Mouse (Mus musculus) heart, postnatal 0 days (tissue): Measurements from ENCODE around the gene Sugt1. TPM values are rescaled to one million over a fixed set of nuclear protein-coding genes. Genes with fewer than 3 reads are reported as not detected.

Experiments
- ATAC-seq: fragments of 200-750 bp; cut with Nextera tagmentation; 2 replicates; pipeline ENCODE4 v1.8.0; 2017; ENCODE audit warnings: low read depth, moderate number of reproducible peaks, moderate library complexity; ENCODE audit not compliant: insufficient read depth
- DNase-seq: peaks from one replicate; pipeline ENCODE4 v3.0.0-alpha.2; 2016; ENCODE audit warnings: low spot score
- H3K27ac ChIP-seq: fragments of 300-500 bp; sonication (generic); 2 replicates; pipeline ENCODE4 v1.5.1; 2014; ENCODE audit warnings: low read depth, mild to moderate bottlenecking
- H3K27me3 ChIP-seq: fragments of 300-500 bp; sonication (generic); 2 replicates; pipeline ENCODE4 v1.6.1; 2014; ENCODE audit warnings: low read length, mixed read lengths; ENCODE audit not compliant: control insufficient read depth, insufficient read depth
- H3K36me3 ChIP-seq: fragments of 300-500 bp; sonication (generic); replicated peaks from 2 replicates; pipeline ENCODE4 v1.6.1; 2014; ENCODE audit warnings: low read length, mixed read lengths; ENCODE audit not compliant: control insufficient read depth, insufficient read depth
- H3K4me1 ChIP-seq: fragments of 300-500 bp; sonication (generic); 2 replicates; pipeline ENCODE4 v1.6.1; 2014; ENCODE audit warnings: antibody characterized with exemption; ENCODE audit not compliant: control insufficient read depth, insufficient read depth
- H3K4me2 ChIP-seq: fragments of 300-500 bp; sonication (generic); 2 replicates; pipeline ENCODE4 v1.6.1; 2014; ENCODE audit warnings: low read depth, mild to moderate bottlenecking, low read length, moderate library complexity
- H3K4me3 ChIP-seq: fragments of 300-500 bp; sonication (generic); 2 replicates; pipeline ENCODE4 v1.5.1; 2014; ENCODE audit warnings: low read depth, low read length
- H3K9ac ChIP-seq: fragments of 300-500 bp; sonication (generic); replicated peaks from 2 replicates; pipeline ENCODE4 v1.6.1; 2014; ENCODE audit warnings: low read depth, low read length, mixed read lengths
- H3K9me3 ChIP-seq: fragments of 300-500 bp; sonication (generic); replicated peaks from 2 replicates; pipeline ENCODE4 v1.6.1; 2016; ENCODE audit warnings: low read length; ENCODE audit not compliant: control insufficient read depth
- CTCF ChIP-seq: IDR thresholded peaks from 2 replicates; pipeline ENCODE4 v1.5.1; 2016; ENCODE audit warnings: antibody characterized with exemption, control low read depth, low read depth
- EP300 ChIP-seq: IDR thresholded peaks from 2 replicates; pipeline ENCODE4 v1.6.1; 2016; ENCODE audit warnings: antibody characterized with exemption, low read depth
- WGBS: fragments of 180-500 bp; shearing (Covaris S2); extraction: QIAGEN DNeasy Blood & Tissue Kit; methylation state at CpG from one replicate; pipeline ENCODE4 v1.1.7; 2014; 5-methylcytosine and 5-hydroxymethylcytosine counted together
- polyA plus RNA-seq: library from polyadenylated mRNA; unstranded; fragments of >200 nt; fragmentation: Nextera tagmentation; extraction: Ambion mirVana; gene quantifications from 2 replicates; pipeline ENCODE4 v1.2.1, GENCODE M21; 2015
- total RNA-seq: library from RNA; depleted of rRNA; stranded (reverse); fragments of >200 nt; gene quantifications from 2 replicates; pipeline ENCODE4 v1.2.3, GENCODE M21; 2014; ENCODE audit warnings: low replicate concordance

The Sugt1 gene
- total and polyA plus RNA-seq, 2 experiments from 2014 or later = 33.1 to 95.5 TPM

GRCm38 (mm10) chr14:79662001-79662400, 74.5 kb downstream of the Sugt1 start, which contains the start of gene Cnmd:
Cnmd (minus strand) TSS chr14:79662170.
- WGBS = 45% methylated on average over 4 of the region's 4 CpGs
- no peak for DNase-seq
- Histone ChIP-seq H3K9ac (no peak within 1 kb of the TSS), H3K4me2 (peak within 1 kb of the TSS; percentile 57), H3K36me3 (no peaks in the 10 kb centered on the region), H3K27me3 (no peaks in the 10 kb centered on the region), H3K27ac (no peak within 1 kb of the TSS), H3K4me3 (peak within 1 kb of the TSS; percentile 29), H3K4me1 (peaks cover 9% of the 10 kb centered on the region; the same call in 1 of the 2 replicates), H3K9me3 (no peaks in the 10 kb centered on the region)
- ATAC-seq = no peak
- TF ChIP-seq EP300 = no peak
- no peak for TF ChIP-seq CTCF

- Histone ChIP-seq H3K4me3 (no peak overlapping the region), H3K27ac (no peak overlapping the region), H3K4me2 (no peak overlapping the region), H3K36me3 (no peaks in the 10 kb centered on the region), H3K9ac (no peak overlapping the region), H3K27me3 (no peaks in the 10 kb centered on the region), H3K9me3 (no peaks in the 10 kb centered on the region), H3K4me1 (no peaks in the 10 kb centered on the region)
- ATAC-seq (no peak), DNase-seq (no peak)
- TF ChIP-seq EP300 = no peak
- no peak for TF ChIP-seq CTCF
- 89% methylated on average over 3 of the region's 3 CpGs for WGBS
These were observed 83.5 kb downstream of the Sugt1 start for GRCm38 (mm10) chr14:79671008-79671407.

GRCm38 (mm10) chr14:79672567-79672966, 85.1 kb downstream of the Sugt1 start:
- no peak overlapping the region for H3K4me2 ChIP-seq
- ATAC-seq (no peak), DNase-seq (no peak)
- no peak overlapping the region for H3K9ac ChIP-seq
- TF ChIP-seq CTCF (no peak), EP300 (no peak)
- H3K4me1 ChIP-seq = no peaks in the 10 kb centered on the region
- no peaks in the 10 kb centered on the region for H3K36me3 ChIP-seq
- H3K27me3 ChIP-seq = no peaks in the 10 kb centered on the region
- no peak overlapping the region for H3K4me3 ChIP-seq
- WGBS = 75% methylated on average over 5 of the region's 5 CpGs
- H3K27ac ChIP-seq = no peak overlapping the region
- H3K9me3 ChIP-seq = no peaks in the 10 kb centered on the region

- Histone ChIP-seq H3K27ac (no peak overlapping the region), H3K4me3 (no peak overlapping the region), H3K9me3 (no peaks in the 10 kb centered on the region), H3K27me3 (no peaks in the 10 kb centered on the region), H3K9ac (no peak overlapping the region), H3K4me1 (no peaks in the 10 kb centered on the region), H3K4me2 (no peak overlapping the region), H3K36me3 (no peaks in the 10 kb centered on the region)
- 62% methylated on average over 17 of the region's 17 CpGs for WGBS
- ATAC-seq = no peak
- DNase-seq = no peak
- no peak for TF ChIP-seq CTCF
- no peak for TF ChIP-seq EP300
These were observed 85.9 kb downstream of the Sugt1 start for GRCm38 (mm10) chr14:79673083-79674013.

GRCm38 (mm10) chr14:79677108-79677753, 89.7 kb downstream of the Sugt1 start:
- peak overlapping the region; percentile 38 for H3K4me2 ChIP-seq
- TF ChIP-seq CTCF (no peak), EP300 (no peak)
- no peak overlapping the region for H3K9ac ChIP-seq
- WGBS = 43% methylated on average over 15 of the region's 15 CpGs
- DNase-seq = no peak
- no peaks in the 10 kb centered on the region for H3K27me3 ChIP-seq
- no peaks in the 10 kb centered on the region for H3K9me3 ChIP-seq
- no peak overlapping the region for H3K27ac ChIP-seq
- 0 out of 2 replicates have a peak overlapping the region, but pooled peaks have one; percentile 7 for H3K4me3 ChIP-seq
- H3K36me3 ChIP-seq = no peaks in the 10 kb centered on the region
- ATAC-seq = no peak
- no peaks in the 10 kb centered on the region for H3K4me1 ChIP-seq
